Mouse (Mus musculus) E14TG2a.4 (cell line): Measurements from ENCODE around the gene Erg.

Source experiments
- CTCF ChIP-seq: conservative IDR thresholded peaks from 2 replicates; pipeline ENCODE4 v1.5.1; 2014; ENCODE audit warnings: low read length
- NANOG ChIP-seq: IDR thresholded peaks from 2 replicates; pipeline ENCODE4 v1.6.1; 2014; ENCODE audit warnings: borderline replicate concordance, low read length, mixed read lengths

DNA sequence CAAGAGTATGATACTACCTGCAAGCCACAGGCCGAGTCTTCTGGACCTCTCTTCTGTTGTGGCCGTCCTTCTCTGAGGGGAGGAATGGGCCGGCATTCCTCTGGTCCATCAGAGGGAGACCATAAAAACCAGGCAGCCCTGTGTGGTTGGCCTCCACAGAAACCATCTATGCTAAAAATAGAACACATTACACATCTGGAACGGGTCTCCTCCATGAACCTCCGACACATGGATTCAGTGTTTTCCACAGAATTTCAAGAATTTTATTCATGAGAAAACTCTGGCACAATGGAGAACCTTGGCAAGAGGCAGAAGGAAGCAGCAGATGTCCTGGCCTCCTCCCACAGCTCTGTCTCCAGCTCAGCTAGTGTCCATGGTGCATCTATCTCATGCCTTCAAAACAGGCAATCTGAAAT is 163.7 kb downstream of the Erg start:
- TF ChIP-seq CTCF (no peak), NANOG (no peak)
